Mouse (Mus musculus) C2C12 (cell line): ENCODE measurements at regions not wholly inside any gene's neighbourhood (a gene's known extent, or its start where the extent isn't known, plus 50 kb on each side); places are given as distances from the start of the nearest gene placed in this dataset.

Experiments used
- H3K27me3 ChIP-seq: one replicate; pipeline ENCODE4 v1.6.1; 2011; ENCODE audit not compliant: control insufficient read depth, insufficient read depth, insufficient read length
- H3K36me3 ChIP-seq: one replicate; pipeline ENCODE4 v1.6.1; 2011; ENCODE audit not compliant: control insufficient read depth, insufficient read depth
- H3K4me3 ChIP-seq: one replicate; pipeline ENCODE4 v1.5.1; 2011; ENCODE audit warnings: mild to moderate bottlenecking, control low read depth; ENCODE audit not compliant: poor library complexity, insufficient read depth, severe bottlenecking
- H3K79me2 ChIP-seq: one replicate; pipeline ENCODE4 v1.6.1; 2011; ENCODE audit not compliant: control insufficient read depth, insufficient read depth
- H3K79me3 ChIP-seq: one replicate; pipeline ENCODE4 v1.6.1; 2011; ENCODE audit warnings: low read depth, control low read depth
- H3ac ChIP-seq: one replicate; pipeline ENCODE3; 2011; ENCODE audit warnings: low read depth; ENCODE audit not compliant: control insufficient read depth, insufficient read length
- CEBPB ChIP-seq: IDR thresholded peaks from one replicate; pipeline ENCODE4 v1.6.1; 2011; ENCODE audit warnings: low read depth, mild to moderate bottlenecking, control low read depth, moderate library complexity
- CTCF ChIP-seq: IDR thresholded peaks from one replicate; pipeline ENCODE4 v1.5.1; 2011; ENCODE audit not compliant: control insufficient read depth, insufficient read depth, insufficient read length
- FOSL1 ChIP-seq: IDR thresholded peaks from one replicate; pipeline ENCODE4 v1.8.0; 2011; ENCODE audit warnings: mild to moderate bottlenecking, low read length; ENCODE audit not compliant: poor library complexity, insufficient read depth, severe bottlenecking
- MAX ChIP-seq: IDR thresholded peaks from one replicate; pipeline ENCODE4 v1.6.1; 2011; ENCODE audit warnings: mild to moderate bottlenecking, control low read depth
- MYOD1 ChIP-seq: IDR thresholded peaks from one replicate; pipeline ENCODE4 v1.6.1; 2011; ENCODE audit warnings: low read depth; ENCODE audit not compliant: control insufficient read depth, insufficient read length
- MYOG ChIP-seq: IDR thresholded peaks from one replicate; pipeline ENCODE4 v1.6.1; 2011; ENCODE audit not compliant: control insufficient read depth, insufficient read length; ENCODE audit errors: extremely low read depth
- USF1 ChIP-seq: IDR thresholded peaks from one replicate; pipeline ENCODE4 v1.6.1; 2011; ENCODE audit warnings: low read depth, mild to moderate bottlenecking, control low read depth, moderate library complexity

DNA sequence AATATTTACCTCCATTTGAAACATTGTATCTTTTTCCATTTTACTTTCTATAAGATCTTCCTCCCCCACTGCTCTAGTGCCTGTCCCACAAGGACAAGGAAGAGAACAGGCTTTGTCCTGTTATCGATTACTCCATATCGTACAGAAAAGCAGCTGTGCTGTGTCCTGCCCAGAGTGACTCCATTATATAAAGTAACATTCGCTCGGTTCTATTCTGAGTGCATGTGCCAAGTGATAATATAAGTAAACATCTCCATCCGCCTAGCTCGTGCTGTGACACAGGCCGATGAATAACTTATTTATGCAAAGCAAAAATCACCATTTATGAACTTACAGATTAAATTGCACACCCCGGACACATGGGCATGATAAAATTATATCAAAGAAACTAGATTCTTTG, 64.8 kb upstream of the Myo10 start:
- Histone ChIP-seq H3K27me3 (no peaks in the 10 kb centered on the region), H3K4me3 (no peak overlapping the region), H3ac (no peak overlapping the region), H3K36me3 (no peaks in the 10 kb centered on the region), H3K79me3 (no peaks in the 10 kb centered on the region), H3K79me2 (no peaks in the 10 kb centered on the region)
- no peak for TF ChIP-seq CEBPB
- no peak for TF ChIP-seq USF1
- no peak for TF ChIP-seq MAX
- TF ChIP-seq FOSL1 = no peak
- no peak for TF ChIP-seq MYOD1
- no peak for TF ChIP-seq CTCF
- TF ChIP-seq MYOG = no peak

DNA sequence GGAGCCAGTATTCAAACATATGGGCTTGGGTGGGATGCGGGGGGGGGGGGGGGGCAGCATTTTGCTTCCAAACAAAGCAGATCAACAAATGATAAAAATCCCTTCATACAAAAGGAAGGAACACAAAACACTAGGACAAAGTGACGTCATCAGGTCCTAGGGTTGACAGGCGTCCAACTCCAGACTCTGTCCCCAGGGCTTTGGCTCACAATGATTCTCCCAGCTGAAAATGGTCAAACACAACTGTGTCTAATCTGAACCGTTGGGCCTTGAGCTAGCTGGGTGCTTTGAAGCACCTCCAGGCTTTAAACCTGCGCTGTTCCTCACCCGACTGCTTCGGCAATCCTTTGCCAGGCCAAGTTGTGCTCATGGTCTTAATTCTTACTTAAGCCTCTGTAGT, 64.1 kb upstream of the Myo10 start:
- no peaks in the 10 kb centered on the region for H3K79me3 ChIP-seq
- TF ChIP-seq MYOD1 (no peak), CEBPB (no peak), USF1 (no peak), MYOG (no peak), MAX (no peak)
- H3K27me3 ChIP-seq = no peaks in the 10 kb centered on the region
- H3K36me3 ChIP-seq = no peaks in the 10 kb centered on the region
- H3K4me3 ChIP-seq = no peak overlapping the region
- no peaks in the 10 kb centered on the region for H3K79me2 ChIP-seq
- H3ac ChIP-seq = no peak overlapping the region

DNA sequence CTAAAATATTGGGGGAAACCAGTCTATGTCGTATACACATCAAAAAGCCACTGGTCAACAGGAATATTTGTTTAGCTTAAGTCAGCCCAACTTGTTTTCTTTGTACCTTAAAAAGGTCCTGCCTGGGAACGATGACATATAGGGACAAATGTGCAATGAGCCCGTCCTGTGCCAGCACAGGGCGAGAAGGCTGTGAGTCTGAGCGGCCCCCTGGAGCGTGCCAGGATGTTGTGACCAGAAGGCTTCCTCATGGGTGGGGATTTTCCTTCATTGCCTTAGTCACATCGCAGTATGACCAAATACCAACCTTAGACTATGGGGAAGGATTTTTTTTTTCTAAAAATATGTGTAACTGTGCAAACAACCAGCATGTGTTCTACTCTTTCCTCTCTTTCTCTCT, 58.7 kb upstream of the Myo10 start:
- Histone ChIP-seq H3K4me3 (no peak overlapping the region), H3K79me2 (no peaks in the 10 kb centered on the region), H3ac (no peak overlapping the region), H3K79me3 (no peaks in the 10 kb centered on the region), H3K27me3 (no peaks in the 10 kb centered on the region), H3K36me3 (no peaks in the 10 kb centered on the region)
- TF ChIP-seq CEBPB = no peak
- TF ChIP-seq MYOG = no peak
- no peak for TF ChIP-seq MAX
- no peak for TF ChIP-seq MYOD1
- TF ChIP-seq CTCF = no peak
- TF ChIP-seq USF1 = no peak
- no peak for TF ChIP-seq FOSL1

- no peaks in the 10 kb centered on the region for H3K79me2 ChIP-seq
- H3K79me3 ChIP-seq = no peaks in the 10 kb centered on the region
- H3K27me3 ChIP-seq = no peaks in the 10 kb centered on the region
- TF ChIP-seq CTCF (no peak), MYOD1 (no peak), MYOG (no peak), USF1 (no peak), CEBPB (no peak), FOSL1 (no peak), MAX (no peak)
- H3K4me3 ChIP-seq = no peak overlapping the region
- H3K36me3 ChIP-seq = no peaks in the 10 kb centered on the region
- H3ac ChIP-seq = no peak overlapping the region
These were observed 49.8 kb upstream of the Myo10 start for GRCm38 (mm10) chr15:25572495-25572894.
